Mouse (Mus musculus) forebrain, embryonic 13.5 days (tissue): Measurements from ENCODE around the gene Vps16. TPM values are rescaled to one million over a fixed set of nuclear protein-coding genes. Genes with fewer than 3 reads are reported as not detected.

Source experiments
- ATAC-seq: fragments of 200-750 bp; cut with Nextera tagmentation; 2 replicates; pipeline ENCODE4 v1.8.0; 2017
- H3K27ac ChIP-seq: fragments of 300-500 bp; sonication (generic); 2 replicates; pipeline ENCODE4 v1.5.1; 2015; ENCODE audit warnings: inconsistent platforms, mild to moderate bottlenecking, moderate library complexity
- H3K27me3 ChIP-seq: fragments of 300-500 bp; sonication (generic); 2 replicates; pipeline ENCODE4 v1.6.1; 2015; ENCODE audit warnings: mild to moderate bottlenecking, inconsistent platforms
- H3K36me3 ChIP-seq: fragments of 300-500 bp; sonication (generic); 2 replicates; pipeline ENCODE4 v1.6.1; 2015; ENCODE audit warnings: mild to moderate bottlenecking, inconsistent platforms; ENCODE audit not compliant: poor library complexity, severe bottlenecking
- H3K4me1 ChIP-seq: fragments of 300-500 bp; sonication (generic); 2 replicates; pipeline ENCODE4 v1.6.1; 2015; ENCODE audit warnings: inconsistent platforms
- H3K4me2 ChIP-seq: fragments of 300-500 bp; sonication (generic); 2 replicates; pipeline ENCODE4 v1.6.1; 2015; ENCODE audit warnings: inconsistent platforms, mild to moderate bottlenecking, moderate library complexity
- H3K4me3 ChIP-seq: fragments of 300-500 bp; sonication (generic); 2 replicates; pipeline ENCODE4 v1.5.1; 2015; ENCODE audit warnings: mild to moderate bottlenecking, inconsistent platforms
- H3K9ac ChIP-seq: fragments of 300-500 bp; sonication (generic); 2 replicates; pipeline ENCODE4 v1.6.1; 2015; ENCODE audit warnings: mild to moderate bottlenecking, inconsistent platforms
- H3K9me3 ChIP-seq: fragments of 300-500 bp; sonication (generic); replicated peaks from 2 replicates; pipeline ENCODE4 v1.6.1; 2016; ENCODE audit warnings: inconsistent platforms
- WGBS: fragments of 180-500 bp; shearing (Covaris S2); methylation state at CpG from one replicate; pipeline ENCODE4 v1.1.7; 2015; 5-methylcytosine and 5-hydroxymethylcytosine counted together
- polyA plus RNA-seq: library from polyadenylated mRNA; unstranded; fragments of >200 nt; fragmentation: Nextera tagmentation; extraction: Ambion mirVana; gene quantifications from 2 replicates; pipeline ENCODE4 v1.2.1, GENCODE M21; 2015

Vps16 gene
- polyA plus RNA-seq, 1 experiment from 2014 or later: 125 TPM

GRCm38 (mm10) chr2:130401891-130402290, 22.2 kb upstream of the Vps16 start:
- no peaks in the 10 kb centered on the region for H3K36me3 ChIP-seq
- no peaks in the 10 kb centered on the region for H3K9me3 ChIP-seq
- H3K27ac ChIP-seq: no peak overlapping the region
- H3K4me3 ChIP-seq: no peak overlapping the region
- peaks cover 12% of the 10 kb centered on the region for H3K4me1 ChIP-seq
- no peak for ATAC-seq
- no peak overlapping the region for H3K4me2 ChIP-seq
- H3K27me3 ChIP-seq: peaks cover 25% of the 10 kb centered on the region
- 84% methylated on average over 4 of the region's 4 CpGs for WGBS
- no peak overlapping the region for H3K9ac ChIP-seq

GRCm38 (mm10) chr2:130404939-130405338, 19.2 kb upstream of the Vps16 start, which contains the start of the genes Gm28372 and 1700020A23Rik:
Gm28372 (plus strand) TSS chr2:130405239.
1700020A23Rik (plus strand) TSS chr2:130405259.
- Histone ChIP-seq H3K9ac (no peak within 1 kb of the TSS), H3K9me3 (no peaks in the 10 kb centered on the region), H3K4me2 (no peak within 1 kb of the TSS), H3K27ac (no peak within 1 kb of the TSS), H3K4me1 (0 out of 2 replicates have a peak, but pooled peaks cover 6% of the 10 kb centered on the region), H3K27me3 (peaks cover 15% of the 10 kb centered on the region; the same call in 1 of the 2 replicates), H3K36me3 (no peaks in the 10 kb centered on the region), H3K4me3 (no peak within 1 kb of the TSS)
- 83% methylated on average over 1 of the region's 1 CpGs for WGBS
- ATAC-seq: no peak

- Histone ChIP-seq H3K4me1 (peaks cover 6% of the 10 kb centered on the region; the same call in 1 of the 2 replicates), H3K4me3 (no peak within 1 kb of the TSS), H3K27ac (no peak within 1 kb of the TSS), H3K36me3 (no peaks in the 10 kb centered on the region), H3K9me3 (no peaks in the 10 kb centered on the region), H3K4me2 (no peak within 1 kb of the TSS), H3K9ac (no peak within 1 kb of the TSS), H3K27me3 (peaks cover 15% of the 10 kb centered on the region; the same call in 1 of the 2 replicates)
- ATAC-seq: no peak
- 68% methylated on average over 2 of the region's 2 CpGs for WGBS
These were observed 18.0 kb upstream of the Vps16 start, which contains the start of gene Tmem239 for GRCm38 (mm10) chr2:130406178-130406577. Tmem239 (plus strand) TSS chr2:130406478.

- no peak overlapping the region for H3K4me3 ChIP-seq
- 0 out of 2 replicates have a peak, but pooled peaks have one; percentile 50 for ATAC-seq
- no peaks in the 10 kb centered on the region for H3K36me3 ChIP-seq
- H3K4me1 ChIP-seq: peaks cover 11% of the 10 kb centered on the region; the same call in 1 of the 2 replicates
- H3K27me3 ChIP-seq: peaks cover 8% of the 10 kb centered on the region; the same call in 1 of the 2 replicates
- H3K4me2 ChIP-seq: no peak overlapping the region
- 13% methylated on average over 6 of the region's 6 CpGs for WGBS
- H3K27ac ChIP-seq: no peak overlapping the region
- no peak overlapping the region for H3K9ac ChIP-seq
- no peaks in the 10 kb centered on the region for H3K9me3 ChIP-seq
These were observed 15.9 kb upstream of the Vps16 start for GRCm38 (mm10) chr2:130408194-130408593.

GRCm38 (mm10) chr2:130411558-130412495, 12.3 kb upstream of the Vps16 start:
- no peaks in the 10 kb centered on the region for H3K36me3 ChIP-seq
- peaks cover 11% of the 10 kb centered on the region; the same call in 1 of the 2 replicates for H3K4me1 ChIP-seq
- no peak overlapping the region for H3K4me3 ChIP-seq
- peak; percentile 83 for ATAC-seq
- 35% methylated on average over 16 of the region's 16 CpGs for WGBS
- no peaks in the 10 kb centered on the region for H3K9me3 ChIP-seq
- H3K4me2 ChIP-seq: no peak overlapping the region
- H3K27ac ChIP-seq: no peak overlapping the region
- H3K9ac ChIP-seq: no peak overlapping the region
- H3K27me3 ChIP-seq: peaks cover 2% of the 10 kb centered on the region; the same call in 1 of the 2 replicates

- 86% methylated on average over 3 of the region's 3 CpGs for WGBS
These were observed 11.4 kb upstream of the Vps16 start for GRCm38 (mm10) chr2:130412775-130413174.

GRCm38 (mm10) chr2:130414094-130414856, 9.9 kb upstream of the Vps16 start:
- H3K9me3 ChIP-seq: no peaks in the 10 kb centered on the region
- no peak overlapping the region for H3K4me2 ChIP-seq
- H3K4me1 ChIP-seq: peaks cover 5% of the 10 kb centered on the region; the same call in 1 of the 2 replicates
- no peaks in the 10 kb centered on the region for H3K27me3 ChIP-seq
- H3K4me3 ChIP-seq: no peak overlapping the region
- 68% methylated on average over 6 of the region's 6 CpGs for WGBS
- no peak overlapping the region for H3K27ac ChIP-seq
- ATAC-seq: no peak
- H3K9ac ChIP-seq: no peak overlapping the region
- peaks cover 6% of the 10 kb centered on the region; the same call in 1 of the 2 replicates for H3K36me3 ChIP-seq

More at GRCm38 (mm10) chr2:130412775-130413174, 11.4 kb upstream of the Vps16 start:
- Histone ChIP-seq H3K9me3 (no peaks in the 10 kb centered on the region), H3K27me3 (no peaks in the 10 kb centered on the region), H3K4me2 (no peak overlapping the region), H3K36me3 (no peaks in the 10 kb centered on the region), H3K9ac (no peak overlapping the region), H3K27ac (no peak overlapping the region), H3K4me1 (peaks cover 11% of the 10 kb centered on the region; the same call in 1 of the 2 replicates), H3K4me3 (no peak overlapping the region)
- no peak for ATAC-seq

GRCm38 (mm10) chr2:130421781-130422620, 2.1 kb upstream of the Vps16 start:
- no peak overlapping the region for H3K27ac ChIP-seq
- H3K4me2 ChIP-seq: no peak overlapping the region
- H3K4me1 ChIP-seq: peaks cover 40% of the 10 kb centered on the region
- no peaks in the 10 kb centered on the region for H3K27me3 ChIP-seq
- 95% methylated on average over 26 of the region's 26 CpGs for whole genome bisulfite sequencing
- H3K36me3 ChIP-seq: peaks cover 9% of the 10 kb centered on the region; the same call in 1 of the 2 replicates
- no peak overlapping the region for H3K9ac ChIP-seq
- ATAC-seq: no peak
- H3K4me3 ChIP-seq: no peak overlapping the region
- H3K9me3 ChIP-seq: no peaks in the 10 kb centered on the region

- peak; percentile 75 for ATAC-seq
- no peaks in the 10 kb centered on the region for H3K9me3 ChIP-seq
- peak overlapping the region; percentile 77 for H3K4me3 ChIP-seq
- WGBS: 17% methylated on average over 49 of the region's 49 CpGs
- H3K9ac ChIP-seq: peak overlapping the region; percentile 88
- no peaks in the 10 kb centered on the region for H3K27me3 ChIP-seq
- peaks cover 40% of the 10 kb centered on the region for H3K4me1 ChIP-seq
- peak overlapping the region; percentile 85 for H3K4me2 ChIP-seq
- H3K27ac ChIP-seq: peak overlapping the region; percentile 89
- peaks cover 7% of the 10 kb centered on the region; the same call in 1 of the 2 replicates for H3K36me3 ChIP-seq
These were observed 578 bp upstream of the Vps16 start for GRCm38 (mm10) chr2:130423397-130424125.

GRCm38 (mm10) chr2:130425112-130425511, 973 bp downstream of the Vps16 start:
- H3K27me3 ChIP-seq: no peaks in the 10 kb centered on the region
- H3K27ac ChIP-seq: peak overlapping the region; percentile 89; the same call in 1 of the 2 replicates
- ATAC-seq: no peak
- peak overlapping the region; percentile 77 for H3K4me3 ChIP-seq
- H3K4me1 ChIP-seq: peaks cover 39% of the 10 kb centered on the region
- H3K36me3 ChIP-seq: 0 out of 2 replicates have a peak, but pooled peaks cover 5% of the 10 kb centered on the region
- peak overlapping the region; percentile 85 for H3K4me2 ChIP-seq
- 41% methylated on average over 5 of the region's 5 CpGs for WGBS
- H3K9ac ChIP-seq: peak overlapping the region; percentile 88
- no peaks in the 10 kb centered on the region for H3K9me3 ChIP-seq
